ENCODE assay signal across 8 mouse cellular contexts in genomic region chr7:37772376-37773311, GRCm38 (mm10). TPM values are rescaled to one million over a fixed set of nuclear protein-coding genes. Genes with fewer than 3 reads are reported as not detected.
DNase-seq lines count a peak whose midpoint lies in the region; ATAC-seq lines count a peak whose summit lies in the region.

No protein-coding gene starts in this region.

- H3K9me3 ChIP-seq in liver, embryonic 11.5 days (ENCODE audit: control insufficient read depth, low read length): no peaks in the 10 kb centered on the region
- no peaks in the 10 kb centered on the region for H3K9me3 ChIP-seq in forebrain, embryonic 15.5 days
- H3K9me3 ChIP-seq in neural tube, embryonic 13.5 days: no peaks in the 10 kb centered on the region

- H3K4me2 ChIP-seq in liver, embryonic 11.5 days: peak overlapping the region; percentile 63
- peak overlapping the region; percentile 99 for H3K4me2 ChIP-seq in forebrain, embryonic 15.5 days (replicated peaks)
- peak overlapping the region; percentile 86 for H3K4me2 ChIP-seq in neural tube, embryonic 13.5 days

- DNase-seq in liver, embryonic 11.5 days (ENCODE audit: low spot score): no peak
- no peak for DNase-seq in liver
- peak; percentile 68 for DNase-seq in cerebellum, adult 11-12 months
- DNase-seq in layer of hippocampus, postnatal 25 days (ENCODE audit: extremely low spot score in 1 of 2, low spot score in 1 of 2): peak; percentile 20 to 41
- no peak for DNase-seq in spleen, adult 18-20 months
- DNase-seq in yolk sac, embryonic 10.5 days (ENCODE audit: low spot score): no peak

- H3K4me1 ChIP-seq in liver, embryonic 11.5 days (replicated peaks; ENCODE audit: control insufficient read depth, insufficient read depth, low read length): no peaks in the 10 kb centered on the region
- peaks cover 45% of the 10 kb centered on the region for H3K4me1 ChIP-seq in forebrain, embryonic 15.5 days
- H3K4me1 ChIP-seq in neural tube, embryonic 13.5 days (replicated peaks): peaks cover 36% of the 10 kb centered on the region

- no peak overlapping the region for H3K9ac ChIP-seq in liver, embryonic 11.5 days (ENCODE audit: low read depth, low read length)
- H3K9ac ChIP-seq in forebrain, embryonic 15.5 days (replicated peaks): peak overlapping the region; percentile 72
- peak overlapping the region; percentile 82 for H3K9ac ChIP-seq in neural tube, embryonic 13.5 days

- H3K36me3 ChIP-seq in liver, embryonic 11.5 days (ENCODE audit: control insufficient read depth, insufficient read depth, low read length): no peaks in the 10 kb centered on the region
- H3K36me3 ChIP-seq in forebrain, embryonic 15.5 days: no peaks in the 10 kb centered on the region
- no peaks in the 10 kb centered on the region for H3K36me3 ChIP-seq in neural tube, embryonic 13.5 days

- H3K27me3 ChIP-seq in liver, embryonic 11.5 days (replicated peaks; ENCODE audit: control insufficient read depth, insufficient read depth, low read length): peaks cover 92% of the 10 kb centered on the region
- 0 out of 2 replicates have a peak, but pooled peaks cover 3% of the 10 kb centered on the region for H3K27me3 ChIP-seq in forebrain, embryonic 15.5 days
- peaks cover 11% of the 10 kb centered on the region; the same call in 1 of the 2 replicates for H3K27me3 ChIP-seq in neural tube, embryonic 13.5 days

- no peak overlapping the region for H3K27ac ChIP-seq in liver, embryonic 11.5 days (ENCODE audit: low read depth, low read length)
- H3K27ac ChIP-seq in forebrain, embryonic 15.5 days (replicated peaks): peak overlapping the region; percentile 89
- peak overlapping the region; percentile 95 for H3K27ac ChIP-seq in neural tube, embryonic 13.5 days (replicated peaks)

- peak overlapping the region; percentile 36 for H3K4me3 ChIP-seq in liver, embryonic 11.5 days (ENCODE audit: low read depth, low read length)
- peak overlapping the region; percentile 64 for H3K4me3 ChIP-seq in forebrain, embryonic 15.5 days
- peak overlapping the region; percentile 60 for H3K4me3 ChIP-seq in neural tube, embryonic 13.5 days

- WGBS in liver, embryonic 11.5 days: 2% methylated on average over 46 of the region's 46 CpGs
- under 1% methylated on average over 46 of the region's 46 CpGs for WGBS in forebrain, embryonic 15.5 days
- WGBS in neural tube, embryonic 13.5 days: under 1% methylated on average over 46 of the region's 46 CpGs

- no peak for ATAC-seq in liver, embryonic 11.5 days (replicated peaks; ENCODE audit: low FRiP score)
- ATAC-seq in forebrain, embryonic 15.5 days (replicated peaks): 0 out of 2 replicates have a peak, but pooled peaks have one; percentile 9
- peak; percentile 13; the same call in 1 of the 2 replicates for ATAC-seq in neural tube, embryonic 13.5 days (ENCODE audit: low read depth)

RNA-seq across cellular contexts. Expression of gene Zfp536, which starts 0.8 kb away (rescaled TPM):
- 0.66 and 0.86 TPM in 2 replicates for polyA plus RNA-seq in liver, embryonic 11.5 days (2014; fragmentation: Nextera tagmentation; extraction: Ambion mirVana)
- 35.9 and 36.0 TPM in 2 replicates for polyA plus RNA-seq in forebrain, embryonic 15.5 days (2015; fragmentation: Nextera tagmentation; extraction: Ambion mirVana)
- total RNA-seq in layer of hippocampus, postnatal 25 days (2021): 10 to 100 TPM; 40.5 to 48.3 TPM
- polyA plus RNA-seq in neural tube, embryonic 13.5 days (2015; fragmentation: Nextera tagmentation; extraction: Ambion mirVana): 51.7 and 52.5 TPM in 2 replicates

Comparison
In these comparisons a context has a peak if more than half of its experiments do, and no peak if none do; other contexts are left out.
1. DNase-seq: peak in cerebellum, adult 11-12 months (single experiment) and layer of hippocampus, postnatal 25 days (2 of 2); none in liver, embryonic 11.5 days (single experiment), liver (single experiment), spleen, adult 18-20 months (0 of 2) and yolk sac, embryonic 10.5 days (single experiment).
2. RNA of gene Zfp536, which starts 0.8 kb away (polyA plus RNA-seq): 51.7 to 52.5 TPM in neural tube, embryonic 13.5 days and 35.9 to 36.0 TPM in forebrain, embryonic 15.5 days; 0.66 to 0.86 TPM in liver, embryonic 11.5 days; every median in the first group is over 10 times any median in the second.
3. Peak in every context shown above with its lines, with median percentiles within 50 percentile points of each other: H3K4me2 ChIP-seq and H3K4me3 ChIP-seq.